Mouse (Mus musculus): ENCODE results near the gene Cpxm2.
A peak's percentile ranks its signal among the peaks of the same experiment; 100 is the strongest.

The Cpxm2 gene

DNA sequence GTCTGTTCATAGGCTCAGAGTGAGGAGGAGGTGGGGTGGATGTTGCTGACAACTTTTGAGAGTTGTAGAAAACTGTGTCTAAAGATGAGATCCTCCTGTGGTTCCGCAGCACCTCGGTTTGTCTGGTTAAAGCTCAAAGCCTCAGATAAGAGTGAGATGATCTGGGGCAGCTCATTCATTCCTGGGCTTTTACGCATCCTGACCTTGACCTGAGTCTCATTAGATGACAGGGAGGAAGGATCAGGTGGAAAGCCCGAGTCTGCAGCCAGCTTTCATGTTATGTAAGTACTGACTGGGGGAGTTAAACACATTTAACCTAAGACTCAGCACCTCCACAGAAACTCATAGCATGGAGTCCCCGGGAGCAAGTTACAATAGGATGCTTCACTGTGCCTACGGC lies 127.9 kb downstream of the Cpxm2 start:
- DNase-seq (ENCODE audit: low read depth, low spot score): no peak

DNA sequence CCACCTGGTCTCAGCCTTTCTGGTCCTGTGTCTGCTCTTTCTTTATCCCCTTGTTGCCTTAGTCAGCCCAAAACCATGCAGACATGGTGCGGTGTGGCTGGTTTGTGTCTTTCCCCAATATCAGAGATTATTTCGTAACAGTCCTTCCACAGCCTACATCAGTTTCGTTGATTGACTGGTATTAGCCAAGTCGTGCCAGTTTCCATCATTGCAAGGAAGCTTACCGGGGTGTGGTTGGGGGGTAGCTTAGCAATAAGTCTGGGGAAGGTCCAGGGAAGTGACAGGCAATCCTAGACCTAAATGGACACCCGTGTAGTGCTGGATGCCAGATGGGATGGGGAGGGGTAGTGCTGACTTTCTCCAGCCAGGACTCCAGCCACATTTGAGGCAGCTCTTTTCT lies 128.9 kb downstream of the Cpxm2 start:
- no peak for DNase-seq (ENCODE audit: low read depth, low spot score)

DNA sequence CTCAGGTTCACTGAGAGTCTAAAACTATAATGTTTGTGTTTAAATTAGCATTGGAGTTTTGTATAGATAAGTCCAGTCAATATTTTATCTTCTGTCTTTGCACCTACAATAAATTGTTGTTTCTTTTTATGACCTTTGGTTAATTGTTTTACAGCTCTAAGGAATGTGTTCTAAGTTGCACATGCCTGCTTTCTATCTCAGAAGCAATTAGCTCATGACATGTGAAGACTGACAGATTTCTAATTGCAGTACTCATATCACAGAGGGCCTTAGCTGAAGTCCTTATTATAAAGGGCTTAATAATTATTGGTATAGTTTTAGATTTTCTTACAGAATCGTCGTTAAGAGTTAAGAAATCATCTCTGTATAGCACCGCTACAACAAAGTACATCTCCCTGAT lies 138.6 kb downstream of the Cpxm2 start:
- no peak for DNase-seq (ENCODE audit: low read depth, low spot score)

GRCm38 (mm10) chr7:132015193-132015592 lies 139.3 kb downstream of the Cpxm2 start:
- peak; percentile 5 for DNase-seq (ENCODE audit: low read depth, low spot score)

DNA sequence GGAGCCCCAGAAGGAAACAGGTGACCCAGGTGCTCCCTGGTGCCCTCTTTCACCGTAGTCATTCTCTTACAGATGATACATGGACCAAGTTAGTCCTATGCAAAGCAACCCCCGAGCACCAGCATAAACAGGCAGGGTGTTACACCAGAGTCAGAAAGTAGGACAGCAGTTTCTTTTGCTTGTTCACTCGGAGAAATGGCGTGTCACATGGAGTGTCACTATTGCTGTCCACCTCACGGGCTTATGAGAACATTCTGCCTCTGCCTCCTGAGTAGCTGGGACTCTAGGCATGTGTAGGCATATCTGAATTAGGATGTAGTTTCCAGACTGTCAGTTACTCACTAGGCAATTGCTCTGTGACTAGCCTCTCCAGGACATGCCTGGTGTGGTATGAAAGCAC lies 140.6 kb downstream of the Cpxm2 start:
- no peak for DNase-seq (ENCODE audit: low read depth, low spot score)

GRCm38 (mm10) chr7:132012969-132013679 lies 141.4 kb downstream of the Cpxm2 start:
- DNase-seq (ENCODE audit: low read depth, low spot score): peak; percentile 13

DNA sequence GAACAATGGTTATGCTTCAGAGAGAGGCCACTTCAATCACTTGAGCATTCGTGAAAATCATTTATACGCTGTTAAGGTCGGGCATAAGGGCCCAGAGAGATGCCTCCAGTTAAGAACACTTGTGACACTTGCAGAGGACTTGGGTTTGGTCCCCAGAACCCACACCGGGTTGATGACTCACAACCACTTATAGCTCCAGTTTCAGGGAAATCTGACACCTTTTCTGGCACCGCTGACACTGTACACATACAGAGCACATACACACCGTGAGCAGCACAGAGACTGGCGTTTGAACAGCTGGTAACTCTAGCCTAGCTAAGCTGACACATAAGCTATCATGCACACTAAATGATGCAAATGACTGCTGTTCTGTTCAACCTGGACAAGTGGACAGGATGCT lies 145.5 kb downstream of the Cpxm2 start:
- no peak for DNase-seq (ENCODE audit: low read depth, low spot score)

GRCm38 (mm10) chr7:132005996-132006696 lies 148.4 kb downstream of the Cpxm2 start:
- DNase-seq (ENCODE audit: low read depth, low spot score): no peak

- DNase-seq (ENCODE audit: low read depth, low spot score): no peak
These were observed 161.7 kb downstream of the Cpxm2 start for GRCm38 (mm10) chr7:131992873-131993272.

DNA sequence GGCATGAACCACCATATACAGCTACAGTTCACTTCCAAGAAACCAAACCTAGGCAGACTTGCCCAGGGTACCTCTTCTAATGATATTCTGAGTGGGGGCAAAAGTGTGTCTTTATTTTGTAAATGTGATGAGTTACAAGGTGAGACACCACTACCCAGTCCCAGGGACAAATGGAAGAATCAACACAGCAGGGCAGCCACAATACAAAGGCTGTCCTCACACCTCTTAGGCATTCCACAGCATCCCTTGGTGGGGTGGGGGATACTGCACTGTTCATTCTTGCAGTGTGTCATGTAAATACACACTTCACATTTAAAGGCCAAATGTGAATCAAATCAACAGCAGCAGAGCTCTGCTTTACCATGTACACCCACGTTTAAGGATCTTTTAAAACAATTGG lies 162.3 kb downstream of the Cpxm2 start:
- DNase-seq (ENCODE audit: low read depth, low spot score): no peak

DNA sequence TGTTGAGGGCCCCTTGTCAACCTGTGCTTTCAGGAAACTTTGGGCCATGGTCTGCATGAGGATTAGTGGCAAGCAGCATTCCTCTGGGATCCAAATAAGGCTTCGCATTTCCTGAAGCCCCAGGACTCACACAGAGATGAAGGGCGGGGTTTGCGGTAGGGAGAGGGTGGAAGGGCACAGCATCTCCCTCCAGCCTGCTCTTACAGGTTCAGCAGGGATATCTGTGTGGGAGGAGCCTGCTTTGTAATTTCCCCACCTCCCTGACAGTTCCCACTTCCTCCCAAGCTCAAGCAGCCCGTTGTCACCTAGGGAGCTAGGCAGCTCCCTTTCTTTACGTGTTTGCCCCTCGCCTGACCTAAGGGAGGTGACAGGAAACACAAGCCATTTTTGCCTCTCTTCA lies 165.5 kb downstream of the Cpxm2 start:
- DNase-seq (ENCODE audit: low read depth, low spot score): no peak
